Mouse (Mus musculus): ENCODE measurements around the gene AW822073.
"Not testable (repeated sequence)": the region's sequence is repeated elsewhere in the genome, so short reads cannot be mapped to it uniquely, and the experiment has no call there.

The AW822073 gene

GRCm38 (mm10) chr10:58224827-58225785 lies at the start of gene AW822073:
Gene AW822073, minus strand, starts transcription at chr10:58224930.
- DNase-seq (ENCODE audit: low read depth, low spot score): peak; percentile 25

GRCm38 (mm10) chr10:58258466-58258865 lies 33.7 kb upstream of the AW822073 start:
- DNase-seq (ENCODE audit: low read depth, low spot score): peak; percentile 52

GRCm38 (mm10) chr10:58255954-58256353 lies 31.2 kb upstream of the AW822073 start:
- DNase-seq (ENCODE audit: low read depth, low spot score): peak; percentile 5

- DNase-seq (ENCODE audit: low read depth, low spot score): peak; percentile 96
These were observed 30.6 kb upstream of the AW822073 start, which contains the start of gene Gcc2 for GRCm38 (mm10) chr10:58255213-58255892. Gene Gcc2, plus strand, starts transcription at chr10:58255497.

- DNase-seq (ENCODE audit: low read depth, low spot score): peak; percentile 31
These were observed 30.0 kb upstream of the AW822073 start for GRCm38 (mm10) chr10:58254635-58255175.

- peak; percentile 41 for DNase-seq (ENCODE audit: low read depth, low spot score)
These were observed 24.8 kb upstream of the AW822073 start for GRCm38 (mm10) chr10:58249535-58249934.

- DNase-seq (ENCODE audit: low read depth, low spot score): peak; percentile 31
These were observed 14.4 kb upstream of the AW822073 start for GRCm38 (mm10) chr10:58238984-58239740.

- peak; percentile 11 for DNase-seq (ENCODE audit: low read depth, low spot score)
These were observed 11.9 kb upstream of the AW822073 start, which contains the start of gene Gm4981 for GRCm38 (mm10) chr10:58236613-58237012. Gene Gm4981, minus strand, starts transcription at chr10:58236701.

GRCm38 (mm10) chr10:58234985-58235384 lies 10.3 kb upstream of the AW822073 start:
- not testable (repeated sequence) for DNase-seq (ENCODE audit: low read depth, low spot score)

- DNase-seq (ENCODE audit: low read depth, low spot score): not testable (repeated sequence)
These were observed 9.0 kb upstream of the AW822073 start for GRCm38 (mm10) chr10:58233740-58234121.

GRCm38 (mm10) chr10:58233054-58233739 lies 8.5 kb upstream of the AW822073 start:
- DNase-seq (ENCODE audit: low read depth, low spot score): not testable (repeated sequence)

- not testable (repeated sequence) for DNase-seq (ENCODE audit: low read depth, low spot score)
These were observed 7.9 kb upstream of the AW822073 start, which contains the start of gene Duxf3 for GRCm38 (mm10) chr10:58232641-58232969. Gene Duxf3, minus strand, starts transcription at chr10:58232675.

GRCm38 (mm10) chr10:58231779-58232640 lies 7.3 kb upstream of the AW822073 start:
- DNase-seq (ENCODE audit: low read depth, low spot score): peak; percentile 51

GRCm38 (mm10) chr10:58231088-58231487 lies 6.4 kb upstream of the AW822073 start:
- DNase-seq (ENCODE audit: low read depth, low spot score): peak; percentile 22

GRCm38 (mm10) chr10:58230021-58230420 lies 5.3 kb upstream of the AW822073 start:
- DNase-seq (ENCODE audit: low read depth, low spot score): not testable (repeated sequence)

GRCm38 (mm10) chr10:58227798-58228197 lies 3.1 kb upstream of the AW822073 start:
- not testable (repeated sequence) for DNase-seq (ENCODE audit: low read depth, low spot score)

GRCm38 (mm10) chr10:58226357-58226756 lies 1.6 kb upstream of the AW822073 start:
- peak; percentile 22 for DNase-seq (ENCODE audit: low read depth, low spot score)

- DNase-seq (ENCODE audit: low read depth, low spot score): peak; percentile 38
These were observed 541 bp downstream of the AW822073 start for GRCm38 (mm10) chr10:58223972-58224805.

GRCm38 (mm10) chr10:58223161-58223560 lies 1.6 kb downstream of the AW822073 start:
- DNase-seq (ENCODE audit: low read depth, low spot score): not testable (repeated sequence)

All from CD4-positive, CD25-positive, alpha-beta regulatory T cell, adult 2 months (primary cell).